Mouse (Mus musculus): Measurements from ENCODE around the gene Olfr685. TPM values are rescaled to one million over a fixed set of nuclear protein-coding genes. Genes with fewer than 3 reads are reported as not detected.

The Olfr685 gene
- polyA plus RNA-seq, 1 experiment from 2014 or later: not detected

Other genes starting within 250 kb of the Olfr685 start
- gene Olfr670, start 223.4 kb downstream of the Olfr685 start, polyA plus RNA-seq (2015; fragmentation: Nextera tagmentation; extraction: Ambion mirVana): not detected in 2 replicates
- not detected in 2 replicates for gene Olfr671, start 206.9 kb downstream of the Olfr685 start, polyA plus RNA-seq (2015; fragmentation: Nextera tagmentation; extraction: Ambion mirVana)
- gene Olfr672, start 184.0 kb downstream of the Olfr685 start, polyA plus RNA-seq (2015; fragmentation: Nextera tagmentation; extraction: Ambion mirVana): not detected in 2 replicates
- not detected in 2 replicates for gene Olfr675, start 157.6 kb downstream of the Olfr685 start, polyA plus RNA-seq (2015; fragmentation: Nextera tagmentation; extraction: Ambion mirVana)
- gene Olfr676, start 153.3 kb downstream of the Olfr685 start, polyA plus RNA-seq (2015; fragmentation: Nextera tagmentation; extraction: Ambion mirVana): not detected in 2 replicates
- gene Olfr677, start 134.6 kb downstream of the Olfr685 start, polyA plus RNA-seq (2015; fragmentation: Nextera tagmentation; extraction: Ambion mirVana): not detected in 2 replicates
- gene Olfr678, start 121.5 kb downstream of the Olfr685 start, polyA plus RNA-seq (2015; fragmentation: Nextera tagmentation; extraction: Ambion mirVana): not detected in 2 replicates
- not detected in 2 replicates for gene Olfr679, start 104.8 kb downstream of the Olfr685 start, polyA plus RNA-seq (2015; fragmentation: Nextera tagmentation; extraction: Ambion mirVana)
- not detected in 2 replicates for gene Olfr680-ps1, start 93.2 kb downstream of the Olfr685 start, polyA plus RNA-seq (2015; fragmentation: Nextera tagmentation; extraction: Ambion mirVana)
- not detected in 2 replicates for gene Olfr681, start 69.2 kb downstream of the Olfr685 start, polyA plus RNA-seq (2015; fragmentation: Nextera tagmentation; extraction: Ambion mirVana)
- not detected in 2 replicates for gene Olfr683, start 39.0 kb downstream of the Olfr685 start, polyA plus RNA-seq (2015; fragmentation: Nextera tagmentation; extraction: Ambion mirVana)
- gene Olfr684, start 22.4 kb downstream of the Olfr685 start, polyA plus RNA-seq (2015; fragmentation: Nextera tagmentation; extraction: Ambion mirVana): not detected in 2 replicates
- gene Olfr686, start 21.5 kb upstream of the Olfr685 start, polyA plus RNA-seq (2015; fragmentation: Nextera tagmentation; extraction: Ambion mirVana): not detected in 2 replicates
- gene Olfr688, start 102.1 kb upstream of the Olfr685 start, polyA plus RNA-seq (2015; fragmentation: Nextera tagmentation; extraction: Ambion mirVana): not detected in 2 replicates
- not detected in 2 replicates for gene Olfr689, start 125.2 kb upstream of the Olfr685 start, polyA plus RNA-seq (2015; fragmentation: Nextera tagmentation; extraction: Ambion mirVana)
- gene Olfr690, start 148.1 kb upstream of the Olfr685 start, polyA plus RNA-seq (2015; fragmentation: Nextera tagmentation; extraction: Ambion mirVana): not detected in 2 replicates
- gene Olfr691, start 156.3 kb upstream of the Olfr685 start, polyA plus RNA-seq (2015; fragmentation: Nextera tagmentation; extraction: Ambion mirVana): not detected in 2 replicates
- gene Olfr692, start 182.2 kb upstream of the Olfr685 start, polyA plus RNA-seq (2015; fragmentation: Nextera tagmentation; extraction: Ambion mirVana): not detected in 2 replicates
- not detected in 2 replicates for gene Gm5901, start 189.0 kb upstream of the Olfr685 start, polyA plus RNA-seq (2015; fragmentation: Nextera tagmentation; extraction: Ambion mirVana)
- gene Fam160a2, start 214.0 kb upstream of the Olfr685 start, polyA plus RNA-seq (2015; fragmentation: Nextera tagmentation; extraction: Ambion mirVana): 24.7 and 35.4 TPM in 2 replicates
- gene Cnga4, start 218.6 kb upstream of the Olfr685 start, polyA plus RNA-seq (2015; fragmentation: Nextera tagmentation; extraction: Ambion mirVana): not detected in 2 replicates
- gene Cckbr, start 239.7 kb upstream of the Olfr685 start, polyA plus RNA-seq (2015; fragmentation: Nextera tagmentation; extraction: Ambion mirVana): 0.05 TPM in 1 of 2 replicates, not detected in the other

Measured in heart, embryonic 15.5 days (tissue).